Mouse (Mus musculus): Measurements from ENCODE around the gene Cadps. TPM values are rescaled to one million over a fixed set of nuclear protein-coding genes. Genes with fewer than 3 reads are reported as not detected.

Cadps gene
- not detected for total RNA-seq (2023)

GRCm38 (mm10) chr14:12822491-12823219, at the start of gene Cadps:
TSS of gene Cadps (minus strand) at chr14:12823079.

GRCm38 (mm10) chr14:12348089-12348488, 474.8 kb downstream of the Cadps start, which contains the start of gene Fezf2:
TSS of gene Fezf2 (minus strand) at chr14:12348189.

All from CD8-positive naive resting alpha-beta T cell, adult 57 days (primary cell).